In genomic region chr11:30985237-30985636, GRCm38 (mm10) we compare ENCODE assay signal across 10 mouse cellular contexts. TPM values are rescaled to one million over a fixed set of nuclear protein-coding genes. Genes with fewer than 3 reads are reported as not detected.
A peak's percentile ranks its signal among the peaks of the same experiment; 100 is the strongest.
DNase-seq lines count a peak whose midpoint lies in the region; ATAC-seq and TF ChIP-seq lines count a peak whose summit lies in the region.
"Had no signal": no experiment of that assay in that cellular context is flagged by ENCODE, and none has a peak within 500 bp of the region (broad histone marks: within the 10 kb centered on the region; RNA-seq: fewer than 3 reads in every experiment).

No protein-coding gene starts in this region.

- H3K27me3 ChIP-seq in heart, embryonic 16.5 days (ENCODE audit: control insufficient read depth, insufficient read depth, low read length) = no peaks in the 10 kb centered on the region
- H3K27me3 ChIP-seq in spleen, adult 2 months (ENCODE audit: control insufficient read depth, insufficient read depth, low read length) = no peaks in the 10 kb centered on the region
- H3K27me3 ChIP-seq in limb, embryonic 15.5 days = no peaks in the 10 kb centered on the region

- H3K36me3 ChIP-seq in heart, embryonic 16.5 days (ENCODE audit: control insufficient read depth, insufficient read depth) = no peaks in the 10 kb centered on the region
- H3K36me3 ChIP-seq in spleen, adult 2 months (ENCODE audit: control insufficient read depth, insufficient read depth, low read length) = no peaks in the 10 kb centered on the region
- no peaks in the 10 kb centered on the region for H3K36me3 ChIP-seq in limb, embryonic 15.5 days

- TF ChIP-seq POLR2A in spleen, adult 2 months (IDR thresholded peaks at IDR 0.05; ENCODE audit: low read depth, low read length) = no peak

- H3K4me3 ChIP-seq in heart, embryonic 16.5 days (ENCODE audit: low read length) = no peak overlapping the region
- H3K4me3 ChIP-seq in spleen, adult 2 months (ENCODE audit: extremely low read depth, insufficient read depth, insufficient read length) = peak overlapping the region; percentile 34; the same call in 1 of the 2 replicates
- no peak overlapping the region for H3K4me3 ChIP-seq in limb, embryonic 15.5 days

- peak overlapping the region; percentile 75; the same call in 1 of the 2 replicates for H3K4me2 ChIP-seq in heart, embryonic 16.5 days (ENCODE audit: low read depth, low read length)
- H3K4me2 ChIP-seq in limb, embryonic 15.5 days = peak overlapping the region; percentile 64; the same call in 1 of the 2 replicates

- no peak overlapping the region; the same call in 1 of the 2 replicates for H3K9ac ChIP-seq in heart, embryonic 16.5 days (ENCODE audit: low read length)
- H3K9ac ChIP-seq in limb, embryonic 15.5 days = no peak overlapping the region

- peaks cover 5% of the 10 kb centered on the region; the same call in 1 of the 2 replicates for H3K4me1 ChIP-seq in heart, embryonic 16.5 days (ENCODE audit: control insufficient read depth, insufficient read depth, low read length)
- peaks cover 3% of the 10 kb centered on the region; the same call in 1 of the 2 replicates for H3K4me1 ChIP-seq in spleen, adult 2 months (ENCODE audit: control insufficient read depth, insufficient read depth, insufficient read length)
- peaks cover 5% of the 10 kb centered on the region; the same call in 1 of the 2 replicates for H3K4me1 ChIP-seq in limb, embryonic 15.5 days

- no peak for DNase-seq in heart, adult 18-20 months
- no peak for DNase-seq in spleen, adult 2 months (ENCODE audit: low read depth in 1 of 2, low spot score in 2 of 2)
- DNase-seq in spleen, postnatal 4 days (ENCODE audit: low spot score in 2 of 2) = no peak
- no peak for DNase-seq in right cerebral cortex, postnatal 25 days
- DNase-seq in urinary bladder, adult 18-20 months (ENCODE audit: low spot score in 2 of 2) = no peak
- DNase-seq in adipocyte (ENCODE audit: low spot score) = no peak
- DNase-seq: left cerebral cortex, postnatal 4 days; thymus, postnatal 14 days had no signal

- no peak overlapping the region for H3K27ac ChIP-seq in heart, embryonic 16.5 days (ENCODE audit: low read length)
- no peak overlapping the region for H3K27ac ChIP-seq in spleen, adult 2 months (ENCODE audit: insufficient read depth, low read length)
- H3K27ac ChIP-seq in limb, embryonic 15.5 days = no peak overlapping the region

- no peaks in the 10 kb centered on the region for H3K9me3 ChIP-seq in heart, embryonic 16.5 days (replicated peaks; ENCODE audit: control insufficient read depth, low read length)
- no peaks in the 10 kb centered on the region for H3K9me3 ChIP-seq in limb, embryonic 15.5 days

- ATAC-seq in heart, embryonic 16.5 days (replicated peaks; ENCODE audit: extremely low read depth, insufficient read depth, low FRiP score) = no peak
- no peak for ATAC-seq in limb, embryonic 15.5 days (ENCODE audit: insufficient number of reproducible peaks, low FRiP score, low TSS enrichment, low read depth)

- TF ChIP-seq CTCF in spleen, adult 2 months (IDR thresholded peaks at IDR 0.05; ENCODE audit: extremely low read depth, insufficient read depth, insufficient read length, insufficient replicate concordance) = no peak

- WGBS in heart, embryonic 16.5 days = 40% methylated on average over 2 of the region's 2 CpGs
- WGBS in spleen, adult 2 months = 67% methylated on average over 2 of the region's 2 CpGs
- 33% methylated on average over 2 of the region's 2 CpGs for WGBS in limb, embryonic 15.5 days

RNA-seq across cellular contexts. Expression of gene Chac2, which starts 0.9 kb away (rescaled TPM):
- polyA plus RNA-seq in heart, embryonic 16.5 days (2015; fragmentation: Nextera tagmentation; extraction: Ambion mirVana) = 17.6 and 20.8 TPM in 2 replicates
- 10 to 100 TPM; 23.7 to 30.7 TPM for total RNA-seq in heart, adult 18-20 months (2021)
- 2.6 and 2.7 TPM in 2 replicates for polyA plus RNA-seq in spleen, adult 2 months (2012; rRNA removed)
- 14.7 and 15.7 TPM in 2 replicates for polyA plus RNA-seq in limb, embryonic 15.5 days (2015; fragmentation: Nextera tagmentation; extraction: Ambion mirVana)

RNA-seq across cellular contexts. Expression of gene Erlec1, which starts 31.1 kb away (rescaled TPM):
- polyA plus RNA-seq in heart, embryonic 16.5 days (2015; fragmentation: Nextera tagmentation; extraction: Ambion mirVana) = 8.9 and 9.6 TPM in 2 replicates
- total RNA-seq in heart, adult 18-20 months (2021) = 10 to 100 TPM; 40.5 to 42.2 TPM
- polyA plus RNA-seq in spleen, adult 2 months (2012; rRNA removed) = 9.8 and 10.0 TPM in 2 replicates
- 10.0 and 12.9 TPM in 2 replicates for polyA plus RNA-seq in limb, embryonic 15.5 days (2015; fragmentation: Nextera tagmentation; extraction: Ambion mirVana)
